Mouse (Mus musculus) intestine, embryonic 15.5 days (tissue): ENCODE data around the gene Clns1a. TPM values are rescaled to one million over a fixed set of nuclear protein-coding genes. Genes with fewer than 3 reads are reported as not detected.

Experiments used
- ATAC-seq: fragments of 200-750 bp; cut with Nextera tagmentation; 2 replicates; pipeline ENCODE4 v1.8.0; 2017; ENCODE audit warnings: moderate TSS enrichment, moderate library complexity
- H3K27ac ChIP-seq: fragments of 300-500 bp; sonication (generic); 2 replicates; pipeline ENCODE4 v1.5.1; 2015; ENCODE audit warnings: mild to moderate bottlenecking, inconsistent platforms
- H3K27me3 ChIP-seq: fragments of 300-500 bp; sonication (generic); replicated peaks from 2 replicates; pipeline ENCODE4 v1.6.1; 2015; ENCODE audit warnings: inconsistent platforms
- H3K36me3 ChIP-seq: fragments of 300-500 bp; sonication (generic); 2 replicates; pipeline ENCODE4 v1.6.1; 2015; ENCODE audit warnings: inconsistent platforms
- H3K4me1 ChIP-seq: fragments of 300-500 bp; sonication (generic); replicated peaks from 2 replicates; pipeline ENCODE4 v1.6.1; 2015; ENCODE audit warnings: inconsistent platforms
- H3K4me2 ChIP-seq: fragments of 300-500 bp; sonication (generic); replicated peaks from 2 replicates; pipeline ENCODE4 v1.6.1; 2015; ENCODE audit warnings: mild to moderate bottlenecking, inconsistent platforms
- H3K4me3 ChIP-seq: fragments of 300-500 bp; sonication (generic); replicated peaks from 2 replicates; pipeline ENCODE4 v1.5.1; 2015; ENCODE audit warnings: inconsistent platforms
- H3K9ac ChIP-seq: fragments of 300-500 bp; sonication (generic); 2 replicates; pipeline ENCODE4 v1.6.1; 2015; ENCODE audit warnings: inconsistent platforms
- H3K9me3 ChIP-seq: fragments of 300-500 bp; sonication (generic); 2 replicates; pipeline ENCODE4 v1.6.1; 2016; ENCODE audit warnings: inconsistent platforms
- WGBS: fragments of 180-500 bp; shearing (Covaris S2); methylation state at CpG from one replicate; pipeline ENCODE4 v1.1.7; 2015; 5-methylcytosine and 5-hydroxymethylcytosine counted together
- polyA plus RNA-seq: library from polyadenylated mRNA; unstranded; fragments of >200 nt; fragmentation: Nextera tagmentation; extraction: Ambion mirVana; gene quantifications from 2 replicates; pipeline ENCODE4 v1.2.1, GENCODE M21; 2015

Clns1a gene
- polyA plus RNA-seq, result 155 and 161 TPM in 2 replicates

DNA sequence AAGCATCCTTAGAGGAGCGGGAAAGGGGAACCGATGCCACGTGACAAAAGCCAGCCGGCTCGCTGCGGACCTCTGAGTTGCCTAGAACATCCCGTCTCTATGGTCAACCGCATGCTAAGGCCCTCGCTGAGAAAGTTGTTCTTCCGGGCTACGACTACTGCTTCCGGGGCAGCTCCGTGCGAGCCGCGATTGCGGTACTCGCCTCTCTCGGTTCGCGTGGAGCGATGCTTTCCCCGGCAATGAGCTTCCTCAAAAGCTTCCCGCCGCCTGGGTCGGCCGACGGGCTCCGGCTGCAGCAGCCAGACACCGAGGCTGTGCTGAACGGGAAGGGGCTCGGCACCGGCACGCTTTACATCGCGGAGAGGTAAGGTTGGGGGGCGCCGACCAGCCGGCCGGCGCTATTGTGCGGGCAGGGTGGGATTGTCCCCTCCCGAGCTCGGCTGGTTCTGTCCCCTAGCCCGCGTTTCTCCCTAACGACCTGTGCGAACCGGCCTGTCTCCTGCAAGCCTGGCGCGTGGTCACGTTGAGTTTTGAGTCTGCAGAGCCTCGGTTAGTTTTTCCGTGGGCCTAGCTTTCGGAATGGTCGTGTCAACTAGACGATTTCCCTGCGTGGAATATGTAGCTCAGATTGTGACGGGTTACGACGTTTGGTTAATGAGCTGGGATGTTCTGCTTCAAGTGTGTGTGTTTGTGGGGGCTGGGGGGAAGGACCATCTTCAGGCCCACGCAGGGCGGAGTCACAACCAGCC lies at the start of gene Clns1a:
Clns1a (plus strand) TSS at position 129 of the 749 bp plus-strand sequence.
- no peaks in the 10 kb centered on the region for H3K27me3 ChIP-seq
- H3K4me1 ChIP-seq, result 0 out of 2 replicates have a peak, but pooled peaks cover 5% of the 10 kb centered on the region
- peak within 1 kb of the TSS; percentile 89 for H3K4me3 ChIP-seq
- H3K27ac ChIP-seq, result peak within 1 kb of the TSS; percentile 77
- no peaks in the 10 kb centered on the region for H3K9me3 ChIP-seq
- ATAC-seq, result peak; percentile 98
- H3K4me2 ChIP-seq, result peak within 1 kb of the TSS; percentile 61
- no peaks in the 10 kb centered on the region for H3K36me3 ChIP-seq
- peak within 1 kb of the TSS; percentile 85 for H3K9ac ChIP-seq
- under 1% methylated on average over 63 of the region's 63 CpGs for WGBS

DNA sequence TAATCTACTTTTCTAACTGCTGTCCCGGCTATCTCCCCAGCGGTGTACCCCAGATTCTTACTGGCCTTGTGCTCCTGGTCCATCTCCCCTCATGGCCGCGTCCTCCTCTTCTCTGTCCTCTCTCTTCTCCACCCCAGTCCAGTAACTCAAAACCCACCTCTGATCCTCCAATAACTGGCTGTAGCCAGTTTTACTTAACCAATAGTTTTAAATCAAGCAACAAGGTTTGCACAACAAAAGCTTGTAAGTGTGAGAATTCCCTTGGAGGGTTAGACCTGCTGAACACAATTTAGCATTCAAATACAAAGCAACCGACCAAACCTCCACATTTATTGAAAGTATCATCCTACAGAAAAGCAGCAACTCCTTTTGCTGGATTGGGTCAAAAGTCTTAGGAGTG lies 48.8 kb upstream of the Clns1a start:
- Histone ChIP-seq H3K36me3 (no peaks in the 10 kb centered on the region), H3K27me3 (no peaks in the 10 kb centered on the region), H3K27ac (no peak overlapping the region), H3K4me2 (no peak overlapping the region), H3K9me3 (no peaks in the 10 kb centered on the region), H3K4me3 (no peak overlapping the region), H3K9ac (no peak overlapping the region), H3K4me1 (no peaks in the 10 kb centered on the region)
- no peak for ATAC-seq
- WGBS, result 86% methylated on average over 5 of the region's 5 CpGs

DNA sequence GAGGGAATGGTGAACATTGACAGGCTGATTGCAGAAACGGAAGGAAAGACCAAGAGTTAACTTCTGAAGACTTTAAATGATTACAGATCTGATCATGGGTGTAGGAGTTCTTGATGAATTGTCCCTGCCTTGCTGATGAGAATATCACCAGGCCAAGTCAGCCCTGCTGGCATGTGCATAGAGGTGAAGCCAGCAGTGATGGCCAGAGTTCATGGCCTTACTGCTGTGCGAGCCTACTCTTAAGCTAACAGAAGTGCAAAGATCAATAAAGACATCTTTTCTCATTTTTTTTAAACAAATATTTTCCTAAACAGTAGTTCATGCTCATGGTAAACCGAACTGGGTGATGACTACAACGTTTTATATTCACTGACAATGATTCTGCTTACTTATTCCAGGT lies 45.7 kb upstream of the Clns1a start:
- ATAC-seq, result no peak
- peaks cover 6% of the 10 kb centered on the region; the same call in 1 of the 2 replicates for H3K36me3 ChIP-seq
- WGBS, result 78% methylated on average over 4 of the region's 4 CpGs

DNA sequence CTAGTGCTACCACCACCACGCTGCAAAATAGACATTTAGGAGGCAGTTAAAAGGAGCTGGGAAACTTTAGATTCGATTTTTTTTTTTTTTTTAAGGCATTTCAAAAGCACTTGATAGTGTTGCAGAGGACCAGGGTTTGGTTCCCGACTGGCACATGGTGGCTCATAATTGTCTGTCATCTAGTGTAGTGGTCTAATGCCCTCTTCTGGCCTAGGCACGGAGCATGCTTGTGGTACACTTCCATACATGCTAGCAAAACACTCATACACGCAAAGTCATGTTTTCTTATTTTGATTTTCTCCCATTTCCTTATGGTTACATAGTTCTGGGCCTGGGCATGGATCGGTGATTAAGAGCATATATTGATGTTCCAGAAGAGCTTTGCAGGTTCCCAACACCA lies 40.3 kb upstream of the Clns1a start:
- Histone ChIP-seq H3K36me3 (peaks cover 6% of the 10 kb centered on the region; the same call in 1 of the 2 replicates), H3K4me2 (no peak overlapping the region), H3K4me1 (no peaks in the 10 kb centered on the region), H3K4me3 (no peak overlapping the region), H3K27ac (no peak overlapping the region), H3K27me3 (no peaks in the 10 kb centered on the region), H3K9me3 (no peaks in the 10 kb centered on the region), H3K9ac (no peak overlapping the region)
- ATAC-seq, result no peak
- WGBS, result 94% methylated on average over 6 of the region's 6 CpGs

More for the DNA sequence above, 45.7 kb upstream of the Clns1a start:
- no peaks in the 10 kb centered on the region for H3K9me3 ChIP-seq
- H3K4me1 ChIP-seq, result no peaks in the 10 kb centered on the region
- no peak overlapping the region for H3K4me2 ChIP-seq
- no peak overlapping the region for H3K4me3 ChIP-seq
- no peak overlapping the region for H3K9ac ChIP-seq
- H3K27me3 ChIP-seq, result no peaks in the 10 kb centered on the region
- no peak overlapping the region for H3K27ac ChIP-seq

DNA sequence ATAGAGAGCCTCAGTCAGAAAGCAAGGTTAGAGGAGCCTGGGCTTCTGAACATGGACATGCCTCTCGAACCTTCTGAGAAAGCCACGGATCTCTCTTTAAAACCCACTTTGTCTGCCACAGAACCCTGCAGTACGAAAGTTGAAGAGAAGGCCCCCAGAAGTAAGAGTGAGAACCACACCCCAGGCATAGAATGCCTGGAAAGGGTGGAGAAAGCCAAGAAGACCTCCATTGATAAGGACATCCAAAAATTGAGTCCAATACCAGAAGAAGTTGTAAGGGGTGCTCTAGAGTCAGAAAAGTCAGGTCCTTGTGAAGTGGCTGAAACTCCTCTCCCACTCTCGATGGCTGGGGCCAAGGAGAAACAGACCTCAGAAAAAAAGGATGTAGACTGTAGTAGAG lies 34.8 kb upstream of the Clns1a start:
- H3K9ac ChIP-seq, result no peak overlapping the region
- H3K27me3 ChIP-seq, result no peaks in the 10 kb centered on the region
- no peak overlapping the region for H3K27ac ChIP-seq
- no peaks in the 10 kb centered on the region for H3K9me3 ChIP-seq
- 92% methylated on average over 4 of the region's 4 CpGs for WGBS
- H3K4me2 ChIP-seq, result no peak overlapping the region
- no peak overlapping the region for H3K4me3 ChIP-seq
- peaks cover 19% of the 10 kb centered on the region for H3K36me3 ChIP-seq
- ATAC-seq, result no peak
- no peaks in the 10 kb centered on the region for H3K4me1 ChIP-seq

DNA sequence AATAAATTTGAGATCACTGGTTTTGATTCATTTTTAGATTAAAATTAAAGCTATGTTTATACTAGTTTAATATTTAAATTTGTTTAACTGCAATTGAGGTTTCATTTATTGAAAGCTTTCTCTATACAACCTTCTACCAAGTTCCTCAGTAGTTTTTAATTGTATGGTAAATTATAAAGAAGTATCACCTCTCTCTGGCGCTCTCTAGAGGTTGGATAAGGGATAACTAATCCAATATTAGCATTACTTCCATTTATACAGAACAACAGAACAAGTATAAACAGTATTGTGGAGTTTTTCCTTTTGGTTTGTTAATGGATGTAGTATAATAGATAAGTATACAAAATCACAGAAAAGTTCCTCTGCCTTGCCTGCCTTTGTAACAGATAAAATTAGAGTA lies 17.2 kb upstream of the Clns1a start:
- no peak for ATAC-seq
- Histone ChIP-seq H3K9me3 (no peaks in the 10 kb centered on the region), H3K27ac (no peak overlapping the region), H3K36me3 (peaks cover 9% of the 10 kb centered on the region; the same call in 1 of the 2 replicates), H3K4me3 (no peak overlapping the region), H3K9ac (no peak overlapping the region), H3K27me3 (no peaks in the 10 kb centered on the region), H3K4me2 (no peak overlapping the region), H3K4me1 (no peaks in the 10 kb centered on the region)
- 16% methylated on average over 1 of the region's 1 CpGs for WGBS

DNA sequence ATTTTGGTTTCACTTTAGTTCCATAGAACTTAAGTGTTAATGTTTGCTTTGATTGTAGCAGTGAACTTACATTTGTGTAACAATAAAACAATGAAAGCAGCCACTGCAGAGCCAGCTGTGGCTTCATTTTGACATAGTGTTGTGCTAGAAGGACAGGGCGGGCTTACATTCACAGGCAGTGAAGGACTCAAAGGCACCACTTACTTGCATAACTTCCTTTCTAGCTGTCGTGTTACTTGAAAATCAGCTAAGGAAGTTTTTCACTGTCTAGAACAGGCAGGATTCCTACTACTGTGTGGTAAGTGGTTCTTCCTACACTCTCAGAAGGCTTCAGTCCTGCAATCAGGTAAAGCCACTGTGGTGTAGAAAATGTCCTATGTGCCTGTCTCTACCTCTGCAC lies 8.6 kb upstream of the Clns1a start:
- Histone ChIP-seq H3K9ac (no peak overlapping the region), H3K27ac (no peak overlapping the region), H3K36me3 (0 out of 2 replicates have a peak, but pooled peaks cover 9% of the 10 kb centered on the region), H3K4me2 (no peak overlapping the region), H3K27me3 (no peaks in the 10 kb centered on the region), H3K9me3 (no peaks in the 10 kb centered on the region), H3K4me3 (no peak overlapping the region), H3K4me1 (no peaks in the 10 kb centered on the region)
- ATAC-seq, result no peak
- WGBS, result 84% methylated on average over 2 of the region's 2 CpGs

DNA sequence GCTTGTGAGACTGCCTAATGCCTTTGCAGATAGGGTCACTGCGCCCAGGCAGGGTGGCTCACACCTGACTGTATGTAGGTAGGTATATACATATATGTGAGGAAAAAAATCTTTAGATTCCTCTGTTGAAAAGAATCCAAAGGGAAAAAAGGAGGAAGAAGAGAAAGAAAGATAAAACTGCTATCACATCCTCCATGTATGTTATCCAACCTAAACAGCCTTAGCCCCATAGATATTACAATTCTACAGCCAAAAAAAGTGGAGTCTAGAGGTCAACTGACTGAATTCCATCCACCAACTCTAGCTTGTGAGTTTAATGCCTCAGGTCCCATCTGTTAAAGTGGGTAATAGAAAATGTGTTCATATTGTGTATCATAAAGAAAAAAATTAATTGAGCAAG lies 993 bp upstream of the Clns1a start:
- H3K4me3 ChIP-seq, result no peak overlapping the region
- 95% methylated on average over 1 of the region's 1 CpGs for WGBS
- no peaks in the 10 kb centered on the region for H3K36me3 ChIP-seq
- no peaks in the 10 kb centered on the region for H3K27me3 ChIP-seq
- no peak overlapping the region for H3K9ac ChIP-seq
- 0 out of 2 replicates have a peak, but pooled peaks cover 5% of the 10 kb centered on the region for H3K4me1 ChIP-seq
- no peak overlapping the region for H3K4me2 ChIP-seq
- H3K27ac ChIP-seq, result no peak overlapping the region
- H3K9me3 ChIP-seq, result no peaks in the 10 kb centered on the region
- ATAC-seq, result no peak

DNA sequence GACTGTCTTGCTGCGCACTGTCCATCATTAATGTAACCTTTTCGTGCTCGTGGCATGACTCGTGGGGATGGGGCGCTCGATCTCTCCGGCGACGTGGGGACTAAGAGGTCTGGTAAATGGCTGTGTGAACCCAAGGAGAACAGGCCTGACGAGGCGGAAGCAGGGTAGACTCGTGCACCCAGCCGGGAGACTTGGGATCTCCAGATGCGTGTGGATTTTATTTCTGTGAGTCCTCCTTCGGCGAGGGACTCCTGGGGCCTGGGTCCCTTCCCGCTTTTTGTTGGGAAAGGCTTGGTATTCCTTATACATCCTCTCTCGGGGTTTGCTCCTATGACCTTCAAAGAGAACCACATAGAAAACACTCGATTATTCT lies 315 bp upstream of the Clns1a start:
- H3K9me3 ChIP-seq, result no peaks in the 10 kb centered on the region
- H3K27ac ChIP-seq, result peak overlapping the region; percentile 34
- H3K4me2 ChIP-seq, result peak overlapping the region; percentile 61
- 0 out of 2 replicates have a peak, but pooled peaks cover 5% of the 10 kb centered on the region for H3K4me1 ChIP-seq
- H3K4me3 ChIP-seq, result peak overlapping the region; percentile 89
- peak overlapping the region; percentile 24; the same call in 1 of the 2 replicates for H3K9ac ChIP-seq
- H3K27me3 ChIP-seq, result no peaks in the 10 kb centered on the region
- WGBS, result 35% methylated on average over 19 of the region's 19 CpGs
- peak; percentile 70 for ATAC-seq
- no peaks in the 10 kb centered on the region for H3K36me3 ChIP-seq

DNA sequence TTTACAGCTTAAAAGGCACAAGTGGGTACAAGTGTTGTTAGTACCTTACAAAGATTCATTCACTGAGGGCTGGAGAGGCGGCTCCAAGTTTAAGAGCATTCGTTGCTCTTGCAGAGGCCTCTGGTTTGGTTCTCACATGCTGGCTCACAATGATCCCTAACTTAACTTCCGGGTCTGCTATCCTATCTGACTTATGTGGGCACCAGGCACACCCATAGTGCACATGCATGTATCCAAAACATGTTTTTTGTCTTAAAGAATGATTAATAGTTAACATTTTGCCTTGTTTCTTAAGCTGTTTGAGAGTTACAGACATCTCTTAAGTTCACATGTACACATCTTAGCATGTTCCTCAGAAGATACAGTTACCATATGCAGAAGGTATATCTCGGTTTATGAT lies 3.7 kb downstream of the Clns1a start:
- H3K9me3 ChIP-seq, result no peaks in the 10 kb centered on the region
- no peak overlapping the region for H3K9ac ChIP-seq
- ATAC-seq, result no peak
- 0 out of 2 replicates have a peak, but pooled peaks cover 5% of the 10 kb centered on the region for H3K4me1 ChIP-seq
- H3K4me3 ChIP-seq, result no peak overlapping the region
- H3K27ac ChIP-seq, result no peak overlapping the region
- H3K36me3 ChIP-seq, result no peaks in the 10 kb centered on the region
- H3K4me2 ChIP-seq, result no peak overlapping the region
- no peaks in the 10 kb centered on the region for H3K27me3 ChIP-seq
- 91% methylated on average over 4 of the region's 4 CpGs for WGBS

DNA sequence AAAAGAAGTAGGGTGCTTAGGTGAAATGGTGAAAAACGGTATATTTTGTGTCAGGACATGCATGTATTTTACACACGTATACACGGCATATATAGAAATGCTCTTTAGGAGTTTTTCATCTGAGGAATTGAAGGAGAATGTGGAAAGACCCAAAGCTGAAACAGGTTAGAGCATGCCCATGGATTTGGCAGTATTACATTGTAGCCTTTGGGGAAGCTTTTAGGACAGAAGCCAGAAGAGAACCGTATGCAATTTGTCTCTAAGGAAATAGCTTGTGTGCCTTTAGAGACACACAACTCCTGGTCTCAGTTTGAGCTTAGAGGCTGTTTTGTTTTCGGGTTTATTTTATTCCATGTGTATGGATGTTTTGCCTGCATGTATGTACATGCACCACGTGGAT lies 4.7 kb downstream of the Clns1a start:
- WGBS, result 84% methylated on average over 6 of the region's 6 CpGs
- Histone ChIP-seq H3K4me2 (no peak overlapping the region), H3K4me3 (no peak overlapping the region), H3K27me3 (no peaks in the 10 kb centered on the region), H3K9ac (no peak overlapping the region), H3K27ac (no peak overlapping the region), H3K9me3 (no peaks in the 10 kb centered on the region), H3K36me3 (no peaks in the 10 kb centered on the region), H3K4me1 (0 out of 2 replicates have a peak, but pooled peaks cover under 1% of the 10 kb centered on the region)
- no peak for ATAC-seq

DNA sequence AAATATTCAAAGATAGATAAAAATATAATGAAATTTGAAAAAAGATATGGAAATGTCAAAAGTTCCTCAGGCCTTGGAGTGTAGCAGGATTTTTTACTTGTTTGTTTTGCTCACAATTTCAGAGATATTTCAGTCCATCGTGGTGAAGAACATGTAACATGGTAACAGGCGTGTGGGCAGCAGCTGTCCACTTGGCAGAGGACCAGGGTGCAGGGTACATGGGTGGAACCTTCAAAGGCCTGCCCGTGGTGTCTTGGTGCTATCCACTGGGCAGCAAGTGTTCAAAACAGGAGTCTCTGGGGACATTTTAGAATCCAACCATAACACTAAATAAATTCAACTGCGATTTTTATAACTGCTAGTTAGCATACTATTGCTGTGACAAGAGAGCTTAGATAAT lies 10.7 kb downstream of the Clns1a start:
- Histone ChIP-seq H3K9me3 (no peaks in the 10 kb centered on the region), H3K27me3 (no peaks in the 10 kb centered on the region), H3K4me2 (no peak overlapping the region), H3K9ac (no peak overlapping the region), H3K27ac (no peak overlapping the region), H3K4me1 (no peaks in the 10 kb centered on the region), H3K4me3 (no peak overlapping the region), H3K36me3 (peaks cover 6% of the 10 kb centered on the region; the same call in 1 of the 2 replicates)
- ATAC-seq, result no peak
- 89% methylated on average over 4 of the region's 4 CpGs for WGBS

DNA sequence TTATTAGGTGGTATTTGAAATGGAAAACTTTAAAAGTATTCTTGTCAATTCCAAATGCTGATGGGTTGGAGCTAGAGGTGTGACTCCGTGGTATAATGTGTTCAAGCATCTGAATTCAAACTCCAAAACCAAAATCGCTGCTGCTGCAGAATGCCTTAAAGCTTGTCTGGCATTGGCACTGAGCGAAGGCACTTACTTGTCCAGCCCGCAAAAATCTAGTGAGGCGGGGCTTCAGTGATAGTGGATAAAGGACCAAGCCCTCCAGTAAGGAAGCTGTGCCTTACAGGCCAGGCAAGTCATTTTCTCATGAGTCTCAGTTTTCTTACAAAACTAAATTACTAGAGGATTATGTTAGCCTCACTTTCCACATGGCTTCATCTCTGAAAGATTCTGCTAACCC lies 11.4 kb downstream of the Clns1a start:
- no peaks in the 10 kb centered on the region for H3K4me1 ChIP-seq
- WGBS, result 80% methylated on average over 5 of the region's 5 CpGs
- H3K27me3 ChIP-seq, result no peaks in the 10 kb centered on the region
- H3K36me3 ChIP-seq, result peaks cover 6% of the 10 kb centered on the region; the same call in 1 of the 2 replicates
- no peak overlapping the region for H3K9ac ChIP-seq
- no peak for ATAC-seq
- H3K27ac ChIP-seq, result no peak overlapping the region
- no peaks in the 10 kb centered on the region for H3K9me3 ChIP-seq
- no peak overlapping the region for H3K4me2 ChIP-seq
- no peak overlapping the region for H3K4me3 ChIP-seq
